In the genomic region with DNA sequence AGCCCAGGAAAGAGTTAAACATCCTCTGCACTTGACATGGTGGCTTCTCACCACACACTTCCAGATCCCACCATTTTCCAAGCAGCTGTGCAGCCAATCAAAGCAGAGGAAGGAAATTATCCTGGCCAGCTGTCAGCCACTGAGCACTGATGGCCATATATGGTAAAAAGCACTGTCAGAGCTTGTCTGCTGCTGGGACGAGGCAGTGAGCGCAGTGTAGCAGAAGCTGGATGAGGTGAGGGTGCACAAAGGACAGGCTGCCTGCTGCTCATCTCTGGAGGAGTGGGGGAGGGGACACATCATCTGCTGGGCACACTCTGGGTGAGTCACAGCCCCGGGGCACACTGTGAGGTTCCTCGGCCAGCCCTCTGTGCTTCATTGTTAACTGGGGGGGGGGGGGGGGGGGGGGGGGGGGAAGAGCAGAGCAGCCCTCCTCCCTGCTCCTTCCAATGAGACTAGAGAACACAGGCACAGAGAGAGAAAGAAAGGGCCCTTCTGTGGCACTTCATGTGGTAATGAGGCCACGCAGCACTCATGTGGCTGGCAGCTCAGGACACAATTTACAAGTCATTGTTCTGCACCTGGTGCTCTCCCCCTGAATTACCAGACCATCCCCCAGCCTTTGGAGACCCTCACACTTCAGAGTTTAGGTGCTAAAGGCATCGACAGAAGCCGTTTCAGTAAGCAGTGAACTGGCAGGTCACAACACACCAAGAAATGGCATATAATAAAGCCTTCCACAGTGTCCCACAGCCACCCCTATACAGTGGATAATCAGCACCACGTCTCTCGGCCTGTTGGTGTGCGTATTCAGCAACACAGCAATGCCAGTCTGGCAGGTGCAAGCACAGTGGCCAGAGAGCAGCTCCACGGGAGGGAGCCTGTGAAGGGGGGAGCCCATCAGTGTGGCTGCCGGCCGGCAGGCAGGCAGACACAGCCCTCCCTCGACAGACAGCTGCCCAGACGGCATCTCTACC, we compare ENCODE assay signal across 8 mouse cellular contexts. TPM values are rescaled to one million over a fixed set of nuclear protein-coding genes. Genes with fewer than 3 reads are reported as not detected.
DNase-seq lines count a peak whose midpoint lies in the region; ATAC-seq and TF ChIP-seq lines count a peak whose summit lies in the region.

No protein-coding gene starts in this region.

- peak overlapping the region; percentile 31; the same call in 1 of the 2 replicates for H3K9ac ChIP-seq in limb, embryonic 14.5 days (ENCODE audit: low read depth, low read length, severe bottlenecking)
- peak overlapping the region; percentile 63 for H3K9ac ChIP-seq in midbrain, embryonic 14.5 days (replicated peaks; ENCODE audit: low read length)

- 2% methylated on average over 14 of the region's 15 CpGs for WGBS in limb, embryonic 14.5 days
- 1% methylated on average over 15 of the region's 15 CpGs for WGBS in midbrain, embryonic 14.5 days

- H3K27ac ChIP-seq in limb, embryonic 14.5 days (replicated peaks; ENCODE audit: low read depth, low read length): peak overlapping the region; percentile 72
- peak overlapping the region; percentile 99 for H3K27ac ChIP-seq in midbrain, embryonic 14.5 days (replicated peaks; ENCODE audit: low read depth, low read length)

- H3K9me3 ChIP-seq in limb, embryonic 14.5 days (ENCODE audit: control insufficient read depth, low read length): no peaks in the 10 kb centered on the region
- no peaks in the 10 kb centered on the region for H3K9me3 ChIP-seq in midbrain, embryonic 14.5 days (ENCODE audit: control insufficient read depth, low read length)

- peak overlapping the region; percentile 40 for H3K4me2 ChIP-seq in limb, embryonic 14.5 days (replicated peaks; ENCODE audit: low read depth, low read length, severe bottlenecking)
- peak overlapping the region; percentile 52 for H3K4me2 ChIP-seq in midbrain, embryonic 14.5 days (ENCODE audit: low read length)

- H3K27me3 ChIP-seq in limb, embryonic 14.5 days (ENCODE audit: control insufficient read depth, insufficient read depth, low read length): no peaks in the 10 kb centered on the region
- H3K27me3 ChIP-seq in midbrain, embryonic 14.5 days (ENCODE audit: control insufficient read depth, insufficient read depth, low read length): no peaks in the 10 kb centered on the region
- H3K27me3 ChIP-seq in splenic B cell, adult 2 months (ENCODE audit: control insufficient read depth, insufficient read depth, low read length, poor library complexity, severe bottlenecking): no peaks in the 10 kb centered on the region

- peak overlapping the region; percentile 15 for H3K4me3 ChIP-seq in limb, embryonic 14.5 days (replicated peaks; ENCODE audit: low read length)
- H3K4me3 ChIP-seq in midbrain, embryonic 14.5 days (replicated peaks; ENCODE audit: low read depth, low read length): peak overlapping the region; percentile 19

- DNase-seq in urinary bladder, postnatal 10 days (ENCODE audit: low spot score): peak; percentile 47
- no peak for DNase-seq in urinary bladder, adult 18-20 months (ENCODE audit: low spot score in 2 of 2)
- peak; percentile 74 for DNase-seq in embryo, embryonic 11.5 days (ENCODE audit: low read depth, low spot score)
- peak; percentile 86 for DNase-seq in heart, adult 8-10 months (ENCODE audit: low spot score)
- peak; percentile 39 to 41 for DNase-seq in kidney, adult 8-10 months
- peak; percentile 89 for DNase-seq in limb, embryonic 14.5 days (ENCODE audit: low spot score)
- peak; percentile 92 for DNase-seq in midbrain, embryonic 14.5 days
- peak; percentile 22 for DNase-seq in splenic B cell, adult 2 months (ENCODE audit: low read depth, low spot score)

- peaks cover 15% of the 10 kb centered on the region for H3K36me3 ChIP-seq in limb, embryonic 14.5 days (ENCODE audit: control insufficient read depth, insufficient read depth, low read length)
- peaks cover 14% of the 10 kb centered on the region for H3K36me3 ChIP-seq in midbrain, embryonic 14.5 days (ENCODE audit: control insufficient read depth, insufficient read depth, low read length)
- H3K36me3 ChIP-seq in splenic B cell, adult 2 months (ENCODE audit: control insufficient read depth, insufficient read depth, low read length, poor library complexity, severe bottlenecking): no peaks in the 10 kb centered on the region

- peak; percentile 81 for ATAC-seq in limb, embryonic 14.5 days (ENCODE audit: low FRiP score, low read depth)
- ATAC-seq in midbrain, embryonic 14.5 days (ENCODE audit: low FRiP score, low TSS enrichment): peak; percentile 88

- H3K4me1 ChIP-seq in limb, embryonic 14.5 days (ENCODE audit: control insufficient read depth, insufficient read depth, low read length): peaks cover 55% of the 10 kb centered on the region
- peaks cover 61% of the 10 kb centered on the region for H3K4me1 ChIP-seq in midbrain, embryonic 14.5 days (ENCODE audit: control insufficient read depth, insufficient read depth, low read length)

- TF ChIP-seq POLR2A in limb, embryonic 14.5 days (IDR thresholded peaks at IDR 0.05; ENCODE audit: borderline replicate concordance, extremely low read depth, insufficient read depth, insufficient read length): peak; percentile 63; the same call in 1 of the 2 replicates

RNA-seq across cellular contexts. Expression of a gene that starts 35.3 kb away (rescaled TPM):
- 10 to 100 TPM; 21.9 to 30.3 (median 23.7) TPM for total RNA-seq in heart, adult 8-10 months (2022)
- polyA plus RNA-seq in limb, embryonic 14.5 days (2012; rRNA removed): 63.8 and 68.9 TPM in 2 replicates
- polyA plus RNA-seq in limb, embryonic 14.5 days (2014; fragmentation: Nextera tagmentation; extraction: Ambion mirVana): 92.4 and 96.9 TPM in 2 replicates
- 133 and 201 TPM in 2 replicates for polyA plus RNA-seq in midbrain, embryonic 14.5 days (2014; fragmentation: Nextera tagmentation; extraction: Ambion mirVana)

RNA-seq across cellular contexts. Expression of a gene that starts 40.8 kb away (rescaled TPM):
- 10 to 100 TPM in 1 of 4 experiments, 1 to 10 TPM in 3; 1.8 to 10.3 (median 2.6) TPM for total RNA-seq in heart, adult 8-10 months (2022)
- polyA plus RNA-seq in limb, embryonic 14.5 days (2012; rRNA removed): 4.0 and 4.6 TPM in 2 replicates
- 4.9 and 5.4 TPM in 2 replicates for polyA plus RNA-seq in limb, embryonic 14.5 days (2014; fragmentation: Nextera tagmentation; extraction: Ambion mirVana)
- 1.1 and 2.6 TPM in 2 replicates for polyA plus RNA-seq in midbrain, embryonic 14.5 days (2014; fragmentation: Nextera tagmentation; extraction: Ambion mirVana)

Comparison
In these comparisons a context has a peak if more than half of its experiments do, and no peak if none do; other contexts are left out.
1. DNase-seq: peak in urinary bladder, postnatal 10 days (single experiment), embryo, embryonic 11.5 days (single experiment), heart, adult 8-10 months (single experiment), kidney, adult 8-10 months (2 of 2), limb, embryonic 14.5 days (single experiment), midbrain, embryonic 14.5 days (single experiment) and splenic B cell, adult 2 months (single experiment); none in urinary bladder, adult 18-20 months (0 of 2).